Mouse (Mus musculus) right cerebral cortex, adult 18-20 months (tissue): ENCODE results near the gene Slc6a17.
A peak's percentile ranks its signal among the peaks of the same experiment; 100 is the strongest.

Experiments
- DNase-seq: peaks from one replicate; pipeline ENCODE4 v3.0.0; 2022; ENCODE audit warnings: mixed read lengths

Gene Slc6a17

DNA sequence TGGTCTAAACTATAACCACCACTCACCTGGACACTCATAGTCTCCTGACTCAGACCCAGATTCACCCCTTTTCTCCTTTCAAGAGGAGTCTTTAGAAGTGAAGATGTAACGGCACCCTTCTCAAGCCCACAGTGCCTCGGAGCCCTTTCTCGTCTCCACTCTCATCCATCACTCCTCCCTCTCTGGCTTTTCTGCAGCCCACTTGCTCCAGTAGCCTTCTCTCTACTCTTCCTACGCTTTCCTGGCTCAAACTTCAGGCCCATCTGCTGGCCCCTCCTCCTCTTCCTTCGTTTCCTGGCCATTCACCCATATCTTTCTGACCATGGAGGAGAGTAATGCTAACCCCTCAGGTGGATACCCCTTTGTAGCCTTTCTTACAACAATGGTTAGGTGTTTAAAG lies 3.1 kb upstream of the Slc6a17 start:
- DNase-seq, result peak; percentile 41

DNA sequence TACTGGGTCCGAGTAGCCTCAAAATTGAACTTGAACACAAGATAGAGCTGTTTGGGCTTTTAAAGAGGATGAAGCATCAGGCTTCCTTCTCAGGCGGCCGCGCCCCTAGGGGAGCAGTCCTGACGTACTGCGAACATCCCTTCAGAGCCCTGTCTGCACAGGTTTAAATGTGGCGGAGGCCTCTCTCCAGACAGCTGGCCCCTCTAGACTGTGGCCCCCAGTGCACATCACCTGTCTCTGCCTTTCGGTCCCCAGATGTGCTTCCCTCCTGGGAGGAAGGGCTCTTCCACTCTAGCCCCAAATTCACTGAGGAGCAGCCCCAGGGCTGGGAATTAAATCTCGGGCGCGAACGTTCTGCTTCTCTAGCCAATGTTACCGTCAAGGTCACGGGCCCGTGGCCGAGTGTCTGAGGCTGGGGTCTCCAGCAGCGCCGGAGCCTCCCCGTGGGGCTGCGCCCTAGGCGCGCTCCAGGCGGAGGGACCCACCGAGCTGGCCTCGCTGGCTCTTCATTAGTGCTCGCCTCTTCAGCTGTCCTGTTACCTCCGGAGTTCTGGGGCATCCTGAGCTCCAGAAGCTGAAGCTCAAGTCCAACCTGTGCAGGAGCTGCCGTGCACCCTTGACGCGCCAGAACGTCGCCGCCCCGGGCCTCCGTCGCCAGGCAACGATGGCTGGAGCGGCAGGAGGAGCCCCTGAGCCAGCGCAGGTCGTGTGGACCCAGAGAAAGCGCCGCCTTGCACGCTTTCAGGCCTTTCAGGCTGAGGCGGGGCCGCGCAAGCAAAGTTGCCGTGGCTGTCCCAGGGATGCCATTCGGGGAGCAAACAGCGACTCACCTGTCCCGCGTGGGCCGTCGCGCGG lies 815 bp downstream of the Slc6a17 start:
- peak; percentile 62 for DNase-seq

DNA sequence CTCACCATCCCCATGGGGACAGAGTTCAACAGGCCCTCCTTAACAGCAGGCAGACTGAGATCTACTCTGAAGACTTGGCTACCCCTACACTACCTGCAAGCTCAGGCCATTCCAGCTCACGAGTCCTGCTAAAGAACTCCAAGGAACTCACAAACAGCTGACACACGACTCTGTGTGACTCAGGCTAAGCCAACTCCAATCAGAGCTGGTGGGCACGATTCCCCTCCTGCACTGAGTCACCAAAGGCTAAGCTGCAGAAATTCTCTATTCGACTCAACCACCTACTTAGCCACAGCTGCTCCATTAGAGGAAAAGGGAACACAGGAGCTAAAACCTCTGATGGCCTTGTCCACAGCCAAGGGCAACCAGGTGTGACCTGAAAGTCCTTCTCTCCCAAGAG lies 1.8 kb downstream of the Slc6a17 start:
- peak; percentile 67 for DNase-seq

DNA sequence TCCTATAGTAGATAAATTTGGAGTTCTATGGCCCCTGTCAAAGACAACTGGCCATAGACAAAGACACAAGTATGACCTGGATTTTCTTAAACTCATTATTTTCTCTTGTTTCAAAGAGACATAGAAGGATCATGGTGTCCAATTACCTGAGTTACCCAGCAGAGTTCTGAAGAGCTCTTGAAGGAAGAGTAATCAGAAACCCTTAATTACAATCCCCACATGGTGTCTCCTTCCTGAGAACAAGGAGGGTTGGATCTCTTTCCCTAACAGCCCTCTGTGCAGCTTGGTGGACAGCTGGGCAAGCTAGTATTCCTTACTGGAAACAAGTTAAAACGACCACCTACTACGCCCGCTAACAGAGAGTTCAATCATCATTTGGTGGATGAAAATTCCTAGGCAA lies 6.4 kb downstream of the Slc6a17 start:
- DNase-seq, result no peak

DNA sequence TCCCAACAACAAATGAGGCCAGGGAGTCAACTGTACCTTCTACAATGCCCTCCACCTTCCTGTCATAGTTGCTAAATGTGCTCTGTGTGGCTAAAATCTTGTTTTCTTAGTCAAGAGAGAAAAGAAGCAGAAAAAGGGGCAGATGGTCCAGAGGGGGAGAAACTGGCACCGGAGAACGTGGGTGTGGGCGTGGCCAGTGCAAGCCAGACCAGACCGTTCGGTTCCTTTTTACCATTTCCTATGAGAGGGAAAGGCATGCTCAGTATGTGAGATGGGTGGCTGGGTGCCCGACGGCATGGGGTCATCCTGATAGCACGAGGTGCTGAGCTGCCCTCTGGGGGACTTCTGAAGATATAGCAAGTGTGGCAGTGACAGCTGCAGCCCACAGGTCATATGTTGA lies 9.1 kb downstream of the Slc6a17 start:
- peak; percentile 65 for DNase-seq

DNA sequence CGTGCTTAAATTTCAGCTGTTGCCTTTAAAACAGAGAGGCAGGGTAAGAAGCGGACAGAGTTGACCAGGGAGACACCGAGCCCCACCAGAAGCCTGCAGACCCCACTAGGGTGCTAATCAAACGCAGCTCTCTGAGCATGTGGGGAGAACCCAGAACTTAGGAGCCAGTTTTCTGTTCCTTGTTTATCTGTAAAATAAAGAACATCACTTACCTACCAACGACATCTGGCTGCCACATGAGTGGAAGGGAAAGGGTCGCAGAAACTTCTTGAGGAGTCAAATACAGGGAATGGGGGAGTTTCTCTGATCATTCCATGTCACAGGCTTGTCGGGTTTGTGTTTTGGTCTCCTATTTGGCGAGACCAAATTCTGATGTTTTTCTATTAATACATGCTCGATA lies 9.9 kb downstream of the Slc6a17 start:
- no peak for DNase-seq

DNA sequence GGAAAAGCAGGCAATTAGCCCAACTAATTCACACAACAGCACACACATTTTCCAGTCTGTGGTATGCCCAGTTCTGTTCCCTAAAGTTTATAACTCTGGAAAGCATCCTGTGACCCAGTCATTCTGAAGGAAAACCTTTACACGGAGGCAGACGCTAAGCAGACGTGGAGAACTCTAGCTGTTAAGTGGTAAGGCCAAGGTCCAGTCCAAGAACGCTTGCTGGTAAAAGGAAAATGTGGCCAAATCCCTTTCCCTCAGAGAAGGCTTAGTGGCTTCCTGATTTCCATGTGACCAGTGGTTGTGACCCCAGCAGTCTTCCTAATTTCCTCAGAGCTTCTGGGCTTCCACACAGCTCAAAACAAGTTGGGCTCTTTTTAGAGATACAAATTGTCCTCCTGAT lies 11.3 kb downstream of the Slc6a17 start:
- no peak for DNase-seq

DNA sequence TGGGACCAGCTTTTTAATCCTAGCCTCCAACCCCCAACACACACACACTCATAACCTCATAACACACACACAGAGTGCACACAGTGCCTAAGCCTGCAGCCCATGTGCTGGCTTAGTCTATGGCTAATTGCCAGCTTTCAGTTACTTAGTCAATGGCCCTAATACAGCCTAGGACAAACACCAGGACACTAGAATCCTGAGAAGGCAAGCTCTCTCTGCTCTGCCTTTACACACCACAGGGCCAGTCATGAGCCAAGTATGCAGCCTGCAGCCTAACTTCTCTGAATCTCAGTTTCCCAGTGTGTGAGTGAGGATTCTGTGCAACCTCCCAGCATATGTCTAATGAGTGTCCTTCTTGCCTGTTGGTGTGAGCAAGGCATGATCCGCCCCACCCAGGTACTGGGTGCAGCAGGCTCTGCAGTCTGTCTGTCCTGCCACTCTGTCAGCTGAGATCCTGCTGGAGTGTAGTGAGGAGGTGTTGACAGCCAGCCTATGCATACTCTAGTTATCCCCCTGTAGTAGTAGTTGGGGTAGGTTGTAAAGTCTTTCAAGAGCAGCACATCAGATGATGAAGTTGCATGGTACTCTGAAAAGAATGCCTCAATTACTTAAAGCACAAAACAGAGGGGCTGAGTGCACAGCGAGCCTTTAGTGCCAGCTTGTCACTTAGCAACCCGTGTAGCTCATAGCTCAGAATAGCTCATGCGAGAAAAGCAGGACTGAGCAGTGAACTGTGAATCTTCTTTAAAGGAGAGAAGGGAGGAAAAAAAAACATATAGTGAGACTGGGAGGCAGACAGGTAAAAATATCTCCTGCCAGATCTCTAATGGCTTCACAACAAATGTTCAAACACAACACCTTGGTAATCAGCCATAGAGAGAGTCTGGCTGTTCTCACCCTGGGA lies 12.1 kb downstream of the Slc6a17 start:
- DNase-seq, result peak; percentile 76

DNA sequence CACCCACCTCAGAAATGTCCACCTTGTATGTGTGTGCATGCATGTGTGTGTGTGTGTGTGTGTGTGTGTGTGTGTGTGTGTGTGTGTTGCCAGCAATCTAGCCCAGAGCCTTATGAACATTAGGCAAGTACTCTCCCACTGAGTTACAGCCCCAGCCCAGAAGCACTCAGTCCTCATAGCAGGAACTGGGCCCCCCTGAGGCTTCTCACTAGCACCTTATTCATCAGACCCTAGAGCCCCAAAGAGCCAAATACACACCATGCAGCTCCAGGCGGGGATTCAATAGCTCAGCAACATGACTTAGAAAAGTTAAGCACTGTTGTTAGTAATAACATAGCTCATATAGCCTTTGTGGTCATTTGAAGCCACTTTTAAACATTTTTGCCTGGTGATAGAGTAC lies 13.3 kb downstream of the Slc6a17 start:
- DNase-seq, result no peak

DNA sequence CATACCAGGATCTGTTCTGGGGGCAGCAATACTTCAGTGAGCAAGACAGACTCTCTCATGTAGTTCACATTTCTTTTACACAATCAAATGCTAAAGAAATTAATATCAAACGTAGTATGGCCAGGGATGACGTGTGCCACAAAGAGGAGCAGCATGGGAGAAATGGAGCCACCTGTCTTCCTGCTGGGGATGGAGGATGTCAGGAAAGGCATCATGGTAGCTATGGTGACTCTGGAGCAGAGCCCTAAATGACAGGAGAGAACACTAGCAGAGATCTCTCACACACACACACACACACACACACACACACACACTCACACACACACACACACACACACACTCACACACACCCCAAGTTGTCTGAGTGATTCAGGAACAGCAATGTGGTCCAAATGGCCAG lies 14.1 kb downstream of the Slc6a17 start:
- no peak for DNase-seq

DNA sequence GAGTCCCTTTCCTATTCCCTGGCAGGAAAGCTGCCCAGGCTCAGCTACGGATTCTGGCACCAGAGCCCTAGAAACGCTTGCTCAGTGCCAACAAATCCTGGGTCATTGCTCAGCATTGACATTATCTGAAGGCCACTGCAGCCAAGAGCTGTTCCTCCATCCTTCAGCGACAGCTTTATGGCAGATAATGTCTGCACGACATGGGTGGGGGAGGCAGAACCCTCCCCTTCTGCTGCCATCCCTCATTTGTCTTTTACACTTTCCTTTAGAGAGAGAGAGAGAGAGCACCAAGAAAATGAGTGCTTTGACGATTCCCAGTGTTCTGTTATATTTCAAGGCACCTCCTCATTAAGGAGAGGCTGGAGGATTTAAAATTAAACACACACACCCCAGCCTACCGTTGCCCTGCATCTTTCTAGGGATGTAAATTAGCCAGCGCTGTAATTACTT lies 16.1 kb downstream of the Slc6a17 start:
- no peak for DNase-seq

DNA sequence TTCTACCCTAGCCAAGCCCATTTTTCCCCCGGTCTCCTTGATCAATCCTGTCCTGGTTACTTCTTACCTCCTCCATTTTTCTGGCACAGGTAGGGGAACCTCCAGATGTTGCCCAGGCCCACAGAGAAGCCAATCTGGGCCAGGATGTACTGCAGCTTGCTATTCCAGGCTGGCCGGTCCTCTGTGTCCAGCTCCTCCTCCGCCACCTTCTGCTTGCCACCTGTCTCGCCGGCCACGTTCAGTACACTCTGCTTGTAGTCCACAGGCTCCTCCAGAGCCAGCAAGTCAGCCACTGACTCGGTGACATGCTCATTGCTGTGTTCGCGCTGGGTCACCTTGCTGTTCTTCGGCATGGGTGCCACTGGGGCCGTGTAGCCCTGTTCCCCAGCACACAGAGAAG lies 17.5 kb downstream of the Slc6a17 start:
- peak; percentile 60 for DNase-seq

DNA sequence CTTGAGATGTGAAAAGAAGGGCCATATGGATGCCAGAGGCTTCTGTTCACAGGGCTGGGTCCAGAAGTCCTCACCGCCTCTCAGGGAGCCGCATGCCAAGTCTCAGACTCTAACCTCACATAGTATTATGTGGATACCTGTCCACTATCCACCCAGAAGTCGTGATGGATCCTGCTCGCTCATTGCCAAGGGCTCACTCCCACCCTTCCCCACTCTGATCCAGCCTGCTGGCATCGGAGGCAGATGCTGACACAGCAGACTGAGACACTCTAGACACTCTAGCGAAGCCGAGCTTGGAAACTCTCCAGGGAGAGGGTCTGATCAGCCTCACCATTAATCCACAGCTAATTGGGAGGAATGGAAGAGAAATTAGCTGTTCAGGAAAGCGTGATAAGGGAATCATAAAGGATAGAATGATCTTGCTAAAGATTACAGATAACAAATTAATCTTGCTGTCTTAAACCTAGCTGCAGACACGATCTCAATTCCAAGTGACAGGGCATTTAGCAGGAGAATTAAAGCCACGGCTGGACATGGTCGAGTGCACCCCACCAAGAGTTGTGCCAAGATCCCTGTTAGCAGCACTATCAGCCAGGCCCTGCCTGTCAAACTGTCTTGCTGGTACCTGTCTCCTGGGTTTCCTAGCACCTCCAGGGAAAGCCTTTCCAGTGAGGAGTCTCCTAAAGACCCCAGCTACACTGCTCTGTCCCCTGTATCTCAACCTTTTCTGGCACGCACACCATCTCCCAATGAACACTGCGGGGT lies 21.6 kb downstream of the Slc6a17 start:
- DNase-seq, result no peak

DNA sequence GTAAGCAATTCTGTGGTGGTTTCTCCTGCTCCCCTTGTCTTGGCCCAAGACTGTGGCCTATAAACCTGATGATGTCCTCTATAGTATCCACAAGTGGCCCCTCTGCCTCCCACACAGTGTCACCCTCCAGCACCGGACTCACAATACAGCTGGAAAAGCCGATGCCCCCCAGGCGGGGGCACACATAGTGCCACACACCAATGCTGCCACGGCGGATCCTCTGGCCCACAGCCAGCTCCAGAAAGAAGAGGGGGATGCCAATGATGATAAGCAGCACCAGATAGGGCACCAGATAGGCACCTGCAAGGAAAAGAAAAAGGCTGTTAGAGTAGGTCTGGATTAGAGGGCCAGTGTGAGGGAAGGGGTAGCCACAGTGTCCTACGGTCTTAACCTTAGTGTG lies 22.3 kb downstream of the Slc6a17 start:
- DNase-seq, result no peak

DNA sequence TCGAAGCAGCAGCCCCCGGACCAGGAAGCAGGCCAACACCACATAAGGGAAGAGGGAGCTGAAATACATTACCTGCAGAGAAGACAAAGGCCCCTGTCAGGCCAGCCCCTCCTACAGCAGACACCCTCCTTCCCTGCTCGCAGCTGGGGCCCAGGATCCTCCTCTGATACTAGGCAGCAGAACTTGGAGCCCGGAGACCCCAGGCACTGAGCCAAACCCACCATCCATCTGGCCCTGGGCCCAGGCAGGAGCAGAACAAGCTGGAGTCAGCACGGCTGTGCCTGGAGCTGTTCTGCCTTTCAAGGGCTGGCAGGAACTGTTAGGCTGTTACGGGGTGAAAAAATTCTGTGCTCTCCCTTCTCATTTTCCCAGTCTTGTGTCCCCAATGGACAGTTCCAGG lies 26.4 kb downstream of the Slc6a17 start:
- DNase-seq, result peak; percentile 71

DNA sequence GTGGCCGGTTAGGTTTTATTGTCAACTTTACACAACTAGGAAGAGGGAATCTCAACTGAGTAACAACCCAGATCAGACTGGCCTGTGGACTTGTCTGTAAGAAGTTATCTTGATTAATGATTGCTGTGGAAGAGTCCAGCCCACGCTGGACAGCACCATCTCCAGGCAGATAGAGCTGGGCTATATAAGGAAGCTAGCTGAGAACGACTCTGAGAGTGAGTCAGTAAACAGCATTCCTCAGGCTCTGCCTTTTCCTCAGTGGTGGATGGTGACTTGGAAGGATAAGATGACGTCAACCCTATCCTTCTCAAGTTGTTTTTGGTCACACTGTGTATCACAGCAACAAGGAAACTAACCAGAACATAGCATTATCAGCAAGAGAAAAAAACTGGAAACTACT lies 29.2 kb downstream of the Slc6a17 start:
- DNase-seq, result no peak

DNA sequence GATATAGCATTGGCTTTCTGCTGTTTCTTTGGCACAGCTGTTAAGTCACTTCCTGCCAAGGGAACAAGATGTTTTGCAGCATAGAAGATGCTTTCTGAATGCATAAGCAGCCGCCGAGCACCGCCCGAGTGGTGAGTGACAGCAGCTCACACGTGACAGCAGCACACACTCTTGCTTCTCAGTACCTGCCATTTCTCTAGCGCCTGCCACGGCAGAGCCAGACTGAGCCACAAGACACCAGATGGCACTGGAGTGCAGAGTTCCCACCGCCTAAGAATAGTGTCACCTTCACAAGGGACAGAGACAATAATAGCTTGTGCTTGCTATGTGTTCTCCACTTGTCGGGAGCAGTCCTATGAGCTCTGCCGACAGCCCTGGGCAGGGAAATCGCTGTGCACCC lies 34.5 kb downstream of the Slc6a17 start:
- DNase-seq, result peak; percentile 89

DNA sequence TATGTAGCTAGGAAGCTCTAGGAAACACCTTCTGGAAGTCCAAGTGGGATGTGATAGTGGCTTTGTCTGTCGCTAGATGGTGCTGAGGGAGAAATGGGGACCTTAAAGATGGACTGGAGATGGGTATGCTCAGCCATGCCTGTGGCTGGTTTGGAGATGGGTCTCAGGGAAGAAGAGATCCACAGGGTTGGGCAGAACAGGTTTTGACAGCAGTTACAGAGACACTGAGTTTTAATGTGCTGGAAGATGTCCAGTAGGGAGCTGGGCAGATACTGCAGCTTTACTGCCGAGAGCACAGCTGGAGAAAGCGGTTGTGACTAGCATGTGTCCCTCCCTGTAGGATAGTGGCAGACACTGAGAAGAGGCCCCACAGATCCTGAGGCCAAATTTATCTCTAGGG lies 37.2 kb downstream of the Slc6a17 start:
- no peak for DNase-seq

DNA sequence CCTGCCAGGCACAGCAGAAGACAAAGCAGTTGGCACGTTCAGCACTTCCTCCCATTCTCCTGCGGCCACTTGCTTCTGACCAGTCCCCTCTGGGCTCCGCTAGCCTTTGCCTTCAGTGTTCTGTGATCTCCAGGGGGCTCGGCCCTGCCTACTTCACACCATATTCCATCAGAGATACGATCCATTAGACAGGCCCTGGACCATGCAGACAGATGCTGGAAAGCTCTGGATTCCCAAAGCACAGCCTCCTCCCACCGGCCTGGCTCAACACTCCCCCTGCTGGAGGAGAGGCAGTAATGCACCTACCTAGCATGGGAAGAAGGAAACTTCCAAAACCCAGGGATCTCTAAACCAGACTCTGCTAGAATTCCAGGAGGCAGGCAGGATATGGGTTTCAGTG lies 45.6 kb downstream of the Slc6a17 start:
- peak; percentile 52 for DNase-seq

DNA sequence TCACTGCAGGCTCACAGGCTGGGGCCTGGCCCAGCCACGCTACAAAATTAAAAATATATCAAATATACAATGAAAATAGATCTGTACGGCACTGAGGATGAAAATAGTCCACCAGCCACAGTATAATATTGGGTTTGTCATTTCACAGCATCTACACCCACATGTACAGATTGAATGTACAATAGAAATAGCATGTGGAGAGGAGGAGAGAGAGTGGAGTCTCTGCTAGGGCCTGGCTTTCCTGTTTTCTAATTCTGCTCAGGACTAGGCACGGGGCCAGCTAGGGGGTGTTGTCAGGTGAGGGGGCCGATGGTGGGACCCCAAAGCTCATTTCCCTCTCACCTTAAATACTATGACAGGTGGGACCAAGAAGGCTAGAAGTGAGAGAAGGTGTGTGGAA lies 48.8 kb downstream of the Slc6a17 start:
- peak; percentile 48 for DNase-seq

DNA sequence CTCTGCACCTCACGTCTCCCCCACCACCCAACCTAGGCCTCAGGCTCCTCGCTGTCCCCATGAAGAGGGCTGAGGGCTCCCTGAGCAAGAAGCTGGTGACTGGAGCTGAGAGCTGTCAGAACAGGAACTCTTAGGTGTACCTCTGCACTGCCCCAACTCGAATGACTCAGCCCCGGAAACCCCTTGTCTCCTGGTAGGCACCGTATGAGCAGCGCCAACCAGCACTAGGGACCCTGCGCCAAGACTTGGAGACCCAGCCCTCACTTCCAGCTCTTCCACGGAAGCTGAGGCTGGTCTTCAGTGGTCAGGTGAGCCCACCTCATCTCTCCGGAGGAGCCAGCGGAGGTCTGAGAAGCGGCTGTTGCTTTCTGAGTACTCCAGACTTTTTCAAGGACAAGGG lies 49.7 kb downstream of the Slc6a17 start:
- no peak for DNase-seq

DNA sequence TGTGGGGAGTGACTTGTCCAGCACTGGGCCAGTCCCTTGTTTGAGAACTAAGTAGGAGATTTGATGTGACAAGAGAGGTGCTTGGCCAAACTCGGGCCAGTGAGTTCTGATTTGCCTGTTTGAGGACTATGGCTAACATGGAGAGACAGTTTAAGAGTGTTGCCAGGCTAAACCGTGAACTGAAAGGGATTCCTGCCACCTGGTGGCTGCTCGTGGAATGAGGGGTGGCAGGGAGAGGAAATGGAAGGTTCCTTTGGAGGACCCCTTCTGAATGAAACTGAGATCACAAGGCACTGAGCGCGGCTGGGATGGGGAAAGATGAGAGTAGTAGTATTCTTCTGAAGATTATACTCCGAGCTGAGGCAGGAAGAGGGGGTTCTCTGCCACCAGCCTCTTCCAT lies 51.2 kb downstream of the Slc6a17 start:
- peak; percentile 80 for DNase-seq

DNA sequence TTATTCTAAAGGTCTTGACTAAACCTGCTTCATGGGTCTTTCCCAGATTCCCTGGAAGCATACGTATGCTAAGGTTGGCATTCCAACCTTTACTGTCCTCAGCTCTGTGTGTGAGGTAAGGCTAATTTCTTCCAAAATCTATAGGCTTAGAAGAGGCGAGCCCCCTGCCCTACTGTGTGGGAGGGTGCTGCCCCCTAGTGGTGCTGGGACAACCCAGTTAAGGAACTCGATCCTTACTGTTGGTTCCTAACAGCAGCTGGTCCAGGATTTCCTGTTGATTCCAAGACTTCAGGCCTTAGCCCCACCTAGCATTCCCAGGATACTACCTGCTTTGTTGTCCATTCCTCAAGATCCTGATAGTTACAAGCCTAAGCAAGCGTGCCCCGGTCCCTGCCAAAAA lies 55.7 kb downstream of the Slc6a17 start:
- peak; percentile 75 for DNase-seq
